Mouse (Mus musculus) testis, adult 2 months (tissue): ENCODE measurements at regions not wholly inside any gene's neighbourhood (a gene's known extent, or its start where the extent isn't known, plus 50 kb on each side); places are given as distances from the start of the nearest gene placed in this dataset.

ENCODE experiments used
- CTCF ChIP-seq: fragments of 200-500 bp; IDR thresholded peaks from 2 replicates; pipeline ENCODE4 v1.5.1; 2012; ENCODE audit warnings: low read depth, mild to moderate bottlenecking, inconsistent platforms, low read length, moderate library complexity; ENCODE audit not compliant: control insufficient read depth, insufficient read depth, insufficient replicate concordance
- POLR2A ChIP-seq: fragments of 200-500 bp; IDR thresholded peaks from 2 replicates; pipeline ENCODE4 v1.6.1; 2012; ENCODE audit warnings: low read depth, mild to moderate bottlenecking, inconsistent platforms, low read length, moderate library complexity; ENCODE audit not compliant: control insufficient read depth

- TF ChIP-seq POLR2A (no peak), CTCF (no peak)
Observed at GRCm38 (mm10) chr13:41696767-41697445, 91.2 kb downstream of the Tmem170b start.
